Mouse (Mus musculus): ENCODE results near the gene Cyp27b1.
"Not testable (repeated sequence)": the region's sequence is repeated elsewhere in the genome, so short reads cannot be mapped to it uniquely, and the experiment has no call there.

Cyp27b1 gene

GRCm38 (mm10) chr10:127071203-127071602 lies 23.2 kb downstream of the Cyp27b1 start:
- peak; percentile 39 for DNase-seq

- not testable (repeated sequence) for DNase-seq
Observed at GRCm38 (mm10) chr10:127072270-127072669, 24.2 kb downstream of the Cyp27b1 start.

- DNase-seq: not testable (repeated sequence)
Observed at GRCm38 (mm10) chr10:127072969-127073368, 24.9 kb downstream of the Cyp27b1 start.

GRCm38 (mm10) chr10:127073981-127074380 lies 25.9 kb downstream of the Cyp27b1 start:
- no peak for DNase-seq

- DNase-seq: no peak
Observed at GRCm38 (mm10) chr10:127075080-127075479, 27.0 kb downstream of the Cyp27b1 start, which contains the start of gene Agap2. Gene Agap2, plus strand, starts transcription at chr10:127075284.

DNA sequence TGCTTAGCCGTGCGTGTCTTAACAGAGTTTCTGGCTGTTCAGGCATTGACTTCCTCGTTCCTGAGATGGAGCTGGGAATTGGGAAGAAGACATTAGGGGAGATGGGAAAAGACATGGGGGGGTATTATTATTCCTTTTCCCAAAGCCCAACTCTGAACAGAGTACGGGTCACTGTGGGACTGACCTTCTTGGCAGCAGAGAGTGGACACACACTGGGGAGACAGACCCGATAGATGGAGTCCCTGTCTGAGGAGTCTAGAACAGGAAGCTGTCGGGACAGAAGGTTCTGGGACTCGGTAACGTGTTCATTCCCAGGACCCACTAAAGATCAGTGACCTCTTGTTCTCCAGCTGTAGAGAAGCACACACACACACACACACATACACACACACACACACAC lies 27.6 kb downstream of the Cyp27b1 start:
- DNase-seq: no peak

DNA sequence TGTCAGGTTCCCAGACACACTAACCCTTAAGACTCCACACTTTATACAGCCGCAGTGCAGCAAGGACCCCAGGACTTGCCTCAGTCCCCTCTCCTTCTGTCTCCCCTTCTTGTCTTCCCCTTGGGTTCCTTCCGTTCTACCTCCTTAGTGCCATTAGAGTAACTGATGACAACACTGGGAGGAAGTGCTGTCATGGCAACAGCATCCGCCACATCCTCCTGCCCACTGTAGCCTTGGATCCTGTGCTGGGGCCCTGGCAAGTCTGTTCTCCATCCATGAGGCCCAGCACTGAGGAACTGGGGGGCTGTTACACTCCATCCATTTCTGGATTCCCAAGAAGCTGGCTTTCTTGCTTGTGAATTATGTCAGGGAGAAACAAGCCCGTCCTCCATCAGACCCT lies 28.0 kb downstream of the Cyp27b1 start:
- no peak for DNase-seq

GRCm38 (mm10) chr10:127077515-127077914 lies 29.5 kb downstream of the Cyp27b1 start:
- no peak for DNase-seq

- peak; percentile 65 for DNase-seq
Observed at GRCm38 (mm10) chr10:127078001-127078676, 30.1 kb downstream of the Cyp27b1 start.

GRCm38 (mm10) chr10:127078677-127079575 lies 30.9 kb downstream of the Cyp27b1 start:
- DNase-seq: peak; percentile 72

GRCm38 (mm10) chr10:127079665-127080391 lies 31.8 kb downstream of the Cyp27b1 start:
- peak; percentile 80 for DNase-seq

DNA sequence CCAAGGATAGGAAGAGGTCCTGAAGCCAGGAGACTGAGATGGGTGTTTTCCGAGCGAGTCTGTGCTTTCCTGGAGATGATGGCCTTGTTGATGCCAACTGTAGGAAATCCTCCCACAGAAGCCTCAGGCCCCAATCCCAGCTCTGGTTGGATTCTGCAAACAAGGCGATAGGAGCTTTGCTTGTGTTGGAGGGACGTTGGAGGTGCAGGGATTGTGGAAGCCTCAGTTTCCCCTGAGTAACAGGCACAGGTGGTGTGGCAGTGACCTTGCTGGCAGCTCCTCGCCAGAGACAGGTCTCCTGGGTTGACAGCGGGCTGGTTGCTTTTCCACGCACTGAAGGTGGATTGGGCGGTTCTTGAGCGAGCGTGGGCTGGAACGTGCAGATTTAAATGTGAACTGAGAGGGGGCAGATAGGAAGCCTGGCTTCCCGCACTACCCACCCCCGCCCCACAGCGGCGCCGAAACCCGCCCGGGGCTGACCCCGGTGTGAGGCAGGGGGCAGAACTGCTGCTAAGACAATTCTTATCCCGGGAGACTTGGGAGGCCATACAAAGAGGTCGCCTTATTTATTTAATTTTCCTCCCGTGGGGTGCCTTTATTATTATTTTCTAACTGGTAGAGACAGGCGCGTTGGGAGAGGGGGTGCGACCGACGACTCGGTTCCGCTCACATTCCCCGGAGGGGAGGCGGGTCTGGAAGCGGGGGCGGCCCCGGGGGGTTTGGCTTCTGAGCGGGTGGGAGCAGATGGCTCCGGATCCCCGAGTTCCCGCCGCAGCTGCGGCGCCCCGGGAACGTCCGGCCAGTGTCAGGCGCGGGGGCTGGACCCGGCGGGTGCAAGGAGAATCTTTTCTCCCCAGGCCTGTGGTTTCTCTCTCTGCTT lies 33.1 kb downstream of the Cyp27b1 start:
- peak; percentile 78 for DNase-seq

DNA sequence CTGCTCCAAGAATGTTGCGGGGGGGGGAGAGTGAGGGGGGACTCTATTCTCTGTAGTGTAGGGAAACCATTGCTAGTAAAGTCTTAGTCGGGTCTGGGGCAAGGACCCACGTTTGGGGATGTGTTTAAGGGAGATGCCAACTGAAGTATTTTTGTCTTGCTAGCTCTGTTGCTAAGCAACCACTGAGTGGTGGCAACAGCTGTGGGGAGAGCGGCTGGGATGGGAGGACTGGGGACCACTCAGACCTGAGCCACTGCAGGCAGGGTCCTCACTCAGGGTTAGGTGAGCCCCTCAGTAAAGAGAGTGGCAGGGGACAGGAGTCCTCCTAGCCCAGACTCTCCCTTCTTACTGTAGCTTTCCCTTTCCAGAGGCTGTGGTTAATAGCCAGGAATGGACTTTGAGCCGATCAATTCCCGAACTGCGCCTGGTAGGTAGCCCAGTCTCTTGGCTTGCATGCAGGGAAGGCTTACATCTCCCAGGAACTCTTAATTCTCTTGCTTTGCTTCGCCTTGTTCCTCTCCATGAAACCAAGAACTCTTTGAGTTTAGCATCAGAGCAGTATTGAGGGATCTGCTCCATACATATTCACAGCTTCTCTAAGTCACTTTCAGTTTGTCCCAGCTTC lies 34.1 kb downstream of the Cyp27b1 start:
- no peak for DNase-seq

GRCm38 (mm10) chr10:127083292-127083914 lies 35.4 kb downstream of the Cyp27b1 start:
- DNase-seq: no peak

- DNase-seq: no peak
Observed at GRCm38 (mm10) chr10:127083915-127084306, 35.9 kb downstream of the Cyp27b1 start.

DNA sequence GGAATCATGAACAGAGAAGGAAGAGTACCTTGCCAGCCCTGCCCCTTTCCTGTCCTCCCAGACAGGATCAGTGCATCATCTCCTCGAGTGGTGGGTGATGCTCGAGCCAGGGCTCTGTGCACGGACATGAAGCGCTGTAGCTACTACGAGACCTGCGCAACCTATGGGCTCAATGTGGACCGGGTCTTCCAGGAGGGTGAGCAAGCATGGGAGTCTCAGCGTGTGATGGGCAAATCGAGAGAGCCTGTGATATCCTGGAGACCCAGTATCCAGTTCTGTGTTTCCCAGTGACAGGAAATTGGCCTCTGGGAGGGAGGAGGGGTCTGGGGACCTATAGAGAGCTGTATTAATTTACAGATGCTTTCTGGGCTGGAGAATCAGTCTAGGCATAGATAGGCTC lies 37.0 kb downstream of the Cyp27b1 start:
- peak; percentile 36 for DNase-seq

GRCm38 (mm10) chr10:127085633-127086032 lies 37.6 kb downstream of the Cyp27b1 start:
- no peak for DNase-seq

GRCm38 (mm10) chr10:127090560-127091411 lies 42.7 kb downstream of the Cyp27b1 start:
- peak; percentile 52 for DNase-seq

GRCm38 (mm10) chr10:127091507-127092396 lies 43.7 kb downstream of the Cyp27b1 start:
- peak; percentile 52 for DNase-seq

Measured in cerebellum, adult 11-12 months (tissue).